Mouse (Mus musculus): ENCODE measurements around the gene Mme. TPM values are rescaled to one million over a fixed set of nuclear protein-coding genes. Genes with fewer than 3 reads are reported as not detected.

Gene Mme
- total RNA-seq, 2 experiments from 2014 or later: 0.34 TPM; not detected in 1

Other genes with a start within 250 kb of the Mme start
- gene Gm34302, start 242.3 kb downstream of the Mme start, total RNA-seq (2015; ENCODE audit: low replicate concordance): not detected in 2 replicates
- not detected in 2 replicates for gene Gm34302, start 242.3 kb downstream of the Mme start, total RNA-seq (2017; ENCODE audit: low replicate concordance)

Measured in erythroblast, adult 5-6 weeks (primary cell).